Mouse (Mus musculus) megakaryocyte progenitor cell, adult 5-6 weeks (primary cell): Measurements from ENCODE around the gene Rtn4rl1. TPM values are rescaled to one million over a fixed set of nuclear protein-coding genes. Genes with fewer than 3 reads are reported as not detected.
A peak's percentile ranks its signal among the peaks of the same experiment; 100 is the strongest.

Experiments
- ATAC-seq: replicated peaks from 2 replicates; pipeline ENCODE4 v1.8.0; 2016; ENCODE audit warnings: mild to moderate bottlenecking, moderate TSS enrichment, inconsistent platforms; ENCODE audit not compliant: poor library complexity
- total RNA-seq, 2 experiments: library from RNA; stranded (forward) in 1 of 2; stranded (reverse) in 1 of 2; fragments of 157-497, 149-512 nt in 1 of 2; fragments of 200-1000 nt in 1 of 2; gene quantifications; 2 replicates each; pipeline versions ENCODE4 v1.2.3 to v1.2.4; 2015 to 2017

Rtn4rl1 gene
- total RNA-seq, 2 experiments from 2014 or later: 0.42 to 0.49 TPM

- ATAC-seq: no peak
These were observed 8.6 kb upstream of the Rtn4rl1 start for GRCm38 (mm10) chr11:75184986-75185385.

DNA sequence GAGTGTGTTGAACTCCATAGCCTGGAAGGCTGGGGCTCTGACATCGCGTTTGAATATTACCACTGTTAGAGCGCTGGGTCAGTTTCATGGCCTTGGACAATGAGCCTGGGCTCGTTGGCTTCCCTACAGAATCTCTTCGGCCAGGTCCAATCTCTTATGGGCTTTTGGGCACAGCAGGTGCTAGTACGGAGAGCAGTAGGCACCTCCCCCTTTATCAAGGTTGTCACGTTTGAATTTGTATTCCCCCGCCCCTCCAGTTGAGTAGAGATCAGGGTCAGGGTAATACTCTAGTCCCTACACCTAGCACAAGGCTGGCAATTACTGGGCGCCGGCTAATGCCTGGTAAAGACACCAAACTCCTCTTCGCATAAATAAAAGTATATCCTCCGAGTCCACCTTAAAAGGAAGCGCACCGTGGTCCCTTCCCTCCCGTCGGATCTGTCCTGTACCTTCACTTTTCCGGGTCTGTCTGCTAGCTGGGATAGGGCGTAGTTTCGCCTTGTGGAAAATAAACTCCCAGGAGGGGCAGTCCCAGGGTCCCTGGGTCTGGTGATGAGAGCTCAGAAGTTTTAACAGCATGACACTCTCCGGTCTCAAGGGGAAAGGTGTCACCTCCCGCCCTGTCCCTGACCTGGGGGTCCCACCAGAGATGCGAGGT is 3.7 kb upstream of the Rtn4rl1 start:
- ATAC-seq: peak; percentile 47

DNA sequence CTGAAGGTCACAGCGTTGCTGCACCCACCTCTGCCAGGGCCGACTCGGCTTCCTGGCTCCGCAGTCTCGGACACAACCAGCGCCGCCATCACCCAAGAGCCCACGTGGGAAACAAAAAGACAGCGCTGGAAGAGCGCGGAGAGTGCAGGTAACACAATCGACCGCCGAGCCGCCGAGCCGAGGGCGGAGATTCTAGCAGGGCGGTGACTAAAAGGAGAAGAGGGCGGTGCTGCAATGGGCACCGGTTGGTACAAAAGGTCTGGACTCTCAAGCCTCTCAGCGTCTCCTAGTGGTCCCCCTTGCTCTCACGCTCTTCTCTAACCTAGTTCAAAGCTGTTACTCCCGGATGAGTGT is 3.2 kb upstream of the Rtn4rl1 start:
- peak; percentile 87 for ATAC-seq

DNA sequence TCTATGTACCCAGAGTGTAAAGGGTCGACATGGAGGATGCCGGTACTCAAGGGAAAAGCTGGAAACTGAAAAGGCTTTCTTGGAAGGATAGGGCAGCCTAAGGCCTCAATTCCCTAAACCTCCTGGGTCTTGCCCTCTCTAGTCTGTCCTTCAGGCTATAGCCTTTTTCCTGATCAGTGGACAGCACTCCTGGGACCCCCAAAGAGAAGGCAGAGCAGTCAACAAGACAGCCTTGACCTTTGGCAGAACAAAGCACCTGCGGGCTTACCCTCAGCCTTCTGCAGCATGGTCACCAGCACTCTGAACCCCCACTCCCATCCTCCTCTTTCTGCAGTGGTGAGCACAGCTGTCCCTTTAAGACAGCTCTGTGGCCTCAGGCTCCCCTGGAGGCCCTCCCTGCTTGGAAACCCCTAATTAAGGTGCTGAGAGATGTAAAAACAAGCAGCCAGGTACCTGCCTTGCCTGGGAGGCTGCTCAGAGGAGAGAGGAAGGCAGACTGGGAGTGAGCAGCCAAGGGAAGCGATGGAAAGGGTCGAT is 2.6 kb upstream of the Rtn4rl1 start, which contains the start of gene Dph1:
TSS of gene Dph1 (minus strand) at position 337 of the 537 bp plus-strand sequence.
- ATAC-seq: no peak

DNA sequence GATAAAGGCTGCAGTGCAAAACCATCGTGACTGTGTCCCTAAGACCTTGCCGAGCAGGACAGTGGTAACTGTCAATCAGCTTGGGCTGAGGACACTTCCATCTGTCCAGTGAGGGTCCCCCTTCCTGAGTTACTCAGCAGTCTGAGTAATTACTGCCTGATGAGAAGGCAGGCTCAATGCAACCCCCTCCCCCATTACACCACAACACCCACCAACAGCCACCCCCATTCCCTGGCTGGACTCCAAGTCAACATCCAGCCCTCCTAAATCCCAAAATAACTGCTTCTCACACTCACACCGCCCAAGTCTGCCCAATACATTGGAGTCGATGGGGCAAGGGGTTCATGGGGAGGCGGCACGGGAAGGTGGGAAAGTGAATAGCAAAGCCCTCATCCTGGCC is 1.7 kb upstream of the Rtn4rl1 start:
- no peak for ATAC-seq

DNA sequence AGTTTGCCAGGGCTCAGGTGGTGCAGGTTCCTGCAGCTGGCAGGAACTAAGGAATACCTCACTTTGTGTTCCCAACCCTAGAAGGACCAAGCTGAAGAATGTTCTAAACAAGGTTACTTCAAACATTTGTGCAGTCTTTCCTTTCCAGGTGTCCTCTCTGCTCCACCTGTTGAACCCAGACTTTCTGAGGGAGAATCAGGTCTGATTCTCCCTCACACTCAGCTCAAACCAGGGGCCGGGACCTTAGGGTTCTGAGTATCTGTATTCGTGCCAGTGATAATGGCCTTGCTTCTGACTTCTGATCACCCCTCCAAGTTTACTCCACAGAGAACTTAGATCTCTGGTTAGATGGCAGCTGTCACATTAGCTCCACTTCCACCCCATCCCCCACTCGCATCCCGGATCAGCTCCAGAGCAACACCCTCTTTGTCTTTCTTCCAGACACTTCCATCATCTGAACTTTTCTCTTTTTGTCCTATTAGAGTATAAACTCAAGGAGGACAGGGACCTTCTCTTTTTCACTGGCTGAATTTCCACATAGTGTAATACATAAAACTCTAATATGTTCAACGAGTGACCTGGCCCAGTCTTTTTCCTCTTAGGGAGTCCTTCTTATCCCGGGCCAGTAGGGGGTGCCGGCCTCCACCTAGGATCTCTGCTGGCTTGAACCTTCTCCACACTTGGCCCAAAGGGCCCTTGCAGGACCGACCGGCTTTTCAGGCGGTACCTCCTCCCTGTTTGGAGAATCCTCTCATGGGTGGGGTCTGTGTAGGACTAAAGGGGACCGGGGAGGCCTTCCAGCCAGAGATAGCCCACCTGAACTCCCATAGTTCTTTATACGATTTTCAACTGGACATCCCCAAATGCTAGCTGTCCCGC is 1.0 kb upstream of the Rtn4rl1 start:
- peak; percentile 59 for ATAC-seq

GRCm38 (mm10) chr11:75194121-75194849 is 702 bp downstream of the Rtn4rl1 start:
- ATAC-seq: no peak

- no peak for ATAC-seq
These were observed 1.4 kb downstream of the Rtn4rl1 start for GRCm38 (mm10) chr11:75194850-75195461.

- ATAC-seq: no peak
These were observed 2.5 kb downstream of the Rtn4rl1 start for GRCm38 (mm10) chr11:75196131-75196530.

- peak; percentile 67 for ATAC-seq
These were observed 4.4 kb downstream of the Rtn4rl1 start for GRCm38 (mm10) chr11:75197956-75198355.

GRCm38 (mm10) chr11:75198792-75199191 is 5.2 kb downstream of the Rtn4rl1 start:
- no peak for ATAC-seq

DNA sequence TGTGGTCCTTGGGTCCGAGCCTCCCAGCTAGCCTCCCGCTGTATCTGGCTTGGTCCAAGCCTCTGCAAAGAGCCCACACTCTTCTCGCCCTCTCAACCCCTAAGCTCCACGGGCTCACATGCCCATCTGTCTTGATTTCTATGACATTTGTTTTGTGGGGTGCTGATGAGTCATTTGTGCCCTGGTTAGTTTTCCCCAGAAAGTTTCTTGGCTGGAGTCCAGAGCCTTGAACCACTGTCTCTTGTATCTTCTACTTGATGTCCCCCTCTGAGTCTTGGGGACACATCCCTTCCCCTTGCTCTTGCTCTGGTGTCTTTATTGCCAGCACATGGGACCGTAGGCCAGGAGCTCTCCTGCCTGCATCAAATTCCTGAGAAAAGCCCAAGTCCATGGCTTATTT is 6.4 kb downstream of the Rtn4rl1 start:
- ATAC-seq: no peak

GRCm38 (mm10) chr11:75200935-75201334 is 7.4 kb downstream of the Rtn4rl1 start:
- ATAC-seq: no peak

- ATAC-seq: no peak
These were observed 8.1 kb downstream of the Rtn4rl1 start for GRCm38 (mm10) chr11:75201721-75202120.

- no peak for ATAC-seq
These were observed 10.3 kb downstream of the Rtn4rl1 start for GRCm38 (mm10) chr11:75203926-75204325.

- peak; percentile 32; the same call in 1 of the 2 replicates for ATAC-seq
These were observed 10.9 kb downstream of the Rtn4rl1 start for GRCm38 (mm10) chr11:75204472-75204871.

DNA sequence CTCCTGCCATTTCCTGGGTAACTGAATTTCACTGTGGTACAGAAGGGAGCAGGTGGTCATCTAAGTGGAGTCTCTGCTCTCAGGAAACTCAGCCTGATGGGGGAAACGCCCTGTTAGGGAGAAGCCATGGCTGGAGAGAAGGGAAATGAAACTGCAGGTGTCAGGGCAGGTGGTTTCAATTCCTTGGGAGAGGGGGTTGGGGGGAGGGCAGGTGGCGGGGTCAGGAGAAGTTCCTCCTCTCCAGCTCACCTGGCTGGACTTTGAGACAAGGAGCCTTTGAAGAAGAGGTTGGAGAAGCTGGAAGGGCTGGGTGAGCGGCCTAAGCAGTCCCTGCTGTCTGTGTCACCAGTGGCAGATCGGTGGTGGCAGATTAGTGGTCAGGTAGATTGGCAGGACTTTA is 12.8 kb downstream of the Rtn4rl1 start:
- no peak for ATAC-seq

DNA sequence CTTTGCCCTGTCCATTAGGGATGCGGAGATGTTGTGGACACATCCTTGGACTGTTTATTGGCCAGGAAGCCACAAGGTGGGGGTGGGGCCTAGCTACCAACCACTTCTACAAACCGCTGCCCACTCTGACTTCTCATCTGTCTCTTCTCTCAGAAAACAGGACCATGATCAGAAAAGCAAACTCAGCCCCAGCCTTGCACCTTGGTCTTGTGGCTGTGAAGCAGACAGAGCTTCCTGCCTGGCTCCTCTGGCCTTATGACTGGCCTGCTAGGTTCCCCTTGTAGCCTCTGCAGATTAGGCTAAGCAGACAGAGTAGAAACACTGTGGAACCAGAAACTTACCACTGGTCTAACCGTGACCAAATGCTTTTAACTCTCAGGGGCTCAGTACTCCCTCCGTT is 15.8 kb downstream of the Rtn4rl1 start:
- ATAC-seq: peak; percentile 44

DNA sequence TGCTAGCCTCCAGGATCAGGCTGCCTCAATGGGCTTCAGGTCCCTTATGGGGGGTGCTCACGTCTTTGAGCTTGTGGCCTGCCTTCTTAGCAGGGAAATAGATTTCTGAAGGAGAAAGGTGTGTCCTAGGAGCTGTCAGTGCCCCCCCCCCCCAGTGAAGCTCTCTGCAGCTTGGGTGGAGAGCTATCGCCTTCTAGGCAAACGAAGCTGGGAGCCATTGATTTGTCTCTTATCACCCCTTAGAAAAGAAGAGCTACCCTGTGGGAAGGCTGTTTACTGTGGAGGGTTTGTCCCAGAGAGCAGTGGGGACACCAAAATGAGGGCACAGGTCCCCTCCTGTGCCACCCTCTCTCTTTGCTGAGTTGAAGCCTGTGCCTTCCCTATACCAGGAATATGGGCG is 16.5 kb downstream of the Rtn4rl1 start:
- ATAC-seq: peak; percentile 23; the same call in 1 of the 2 replicates

DNA sequence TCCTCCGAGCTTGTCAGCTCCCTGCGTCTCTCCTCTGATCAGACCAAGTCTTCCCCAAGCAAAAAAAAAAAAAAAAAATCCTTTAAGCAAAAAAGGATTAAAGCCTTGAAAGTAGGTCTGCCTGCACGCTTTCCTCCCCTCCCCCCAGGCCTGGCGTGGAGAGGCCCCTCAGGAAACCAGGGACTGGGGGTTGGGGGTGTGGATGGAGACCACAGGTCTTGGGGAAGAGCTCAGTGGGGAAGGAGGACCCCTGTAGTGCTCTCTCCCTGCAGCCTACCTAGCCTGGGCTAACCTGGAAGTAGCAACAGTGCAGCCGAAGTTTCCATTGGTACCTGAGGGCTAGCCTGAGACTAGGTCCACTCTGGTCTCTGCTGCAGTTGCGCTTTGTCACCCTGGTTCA is 17.2 kb downstream of the Rtn4rl1 start:
- ATAC-seq: no peak
